Mouse (Mus musculus) small intestine, adult 2 months (tissue): Measurements from ENCODE around the gene Vsig2. TPM values are rescaled to one million over a fixed set of nuclear protein-coding genes. Genes with fewer than 3 reads are reported as not detected.

Source experiments
- H3K27ac ChIP-seq: fragments of 200-500 bp; 2 replicates; pipeline ENCODE4 v1.5.1; 2012; ENCODE audit warnings: low read depth, low read length, control low read depth, inconsistent platforms; ENCODE audit not compliant: insufficient read depth
- H3K27me3 ChIP-seq: fragments of 200-500 bp; 2 replicates; pipeline ENCODE4 v1.6.1; 2012; ENCODE audit warnings: mild to moderate bottlenecking, moderate library complexity, low read length, inconsistent platforms; ENCODE audit not compliant: control insufficient read depth, insufficient read depth
- H3K36me3 ChIP-seq: fragments of 200-500 bp; 2 replicates; pipeline ENCODE4 v1.6.1; 2012; ENCODE audit warnings: mild to moderate bottlenecking, low read length, control low read depth, inconsistent platforms; ENCODE audit not compliant: control insufficient read depth, insufficient read depth
- H3K4me1 ChIP-seq: fragments of 200-500 bp; 2 replicates; pipeline ENCODE4 v1.6.1; 2012; ENCODE audit warnings: low read length, inconsistent platforms, mixed read lengths; ENCODE audit not compliant: control insufficient read depth, insufficient read depth, insufficient read length
- H3K4me3 ChIP-seq: fragments of 200-500 bp; 2 replicates; pipeline ENCODE4 v1.5.1; 2012; ENCODE audit warnings: low read depth, mild to moderate bottlenecking, control low read depth, inconsistent platforms, low read length, moderate library complexity
- CTCF ChIP-seq: fragments of 200-500 bp; IDR thresholded peaks from 2 replicates; pipeline ENCODE4 v1.5.1; 2012; ENCODE audit warnings: low read depth, mild to moderate bottlenecking, control low read depth, inconsistent platforms, low read length, moderate library complexity, mixed read lengths; ENCODE audit not compliant: insufficient replicate concordance, insufficient read length; ENCODE audit errors: extremely low read depth
- POLR2A ChIP-seq: fragments of 200-500 bp; IDR thresholded peaks from 2 replicates; pipeline ENCODE4 v1.6.1; 2012; ENCODE audit warnings: low read depth, mild to moderate bottlenecking, control low read depth, inconsistent platforms, low read length, moderate library complexity
- WGBS: fragments of 180-500 bp; shearing (Covaris S2); methylation state at CpG from one replicate; pipeline ENCODE4 v1.1.7; 2018; 5-methylcytosine and 5-hydroxymethylcytosine counted together
- polyA plus RNA-seq: library from polyadenylated mRNA; depleted of rRNA; stranded (reverse); fragments of >200 nt; gene quantifications from 2 replicates; pipeline ENCODE4 v1.2.3, GENCODE M21; 2012

Vsig2 gene
- polyA plus RNA-seq, 1 experiment: 2.7 TPM

DNA sequence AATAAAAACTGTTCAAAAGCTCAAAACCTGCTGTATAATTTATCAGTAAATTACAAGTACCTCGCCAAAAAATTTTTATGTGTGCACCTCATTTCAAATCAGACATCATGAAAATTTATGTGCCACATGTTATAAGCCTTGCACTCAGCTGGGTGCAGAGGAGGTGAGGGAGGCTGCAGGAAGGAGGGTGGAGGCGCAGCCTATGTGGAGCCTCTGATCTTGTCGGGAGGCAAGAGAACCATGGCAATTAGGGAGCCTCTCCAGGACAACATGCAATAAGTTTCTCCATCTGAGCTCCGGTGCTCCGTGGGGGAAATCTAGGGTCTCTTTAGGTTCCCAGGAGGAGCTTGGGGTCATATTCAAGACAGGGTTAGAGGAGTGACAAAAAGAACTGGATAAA, 28.4 kb downstream of the Vsig2 start:
- Histone ChIP-seq H3K4me3 (no peak overlapping the region), H3K4me1 (peaks cover 16% of the 10 kb centered on the region), H3K27ac (no peak overlapping the region), H3K36me3 (no peaks in the 10 kb centered on the region), H3K27me3 (no peaks in the 10 kb centered on the region)
- TF ChIP-seq CTCF (no peak), POLR2A (no peak)
- 57% methylated on average over 5 of the region's 5 CpGs for WGBS

GRCm38 (mm10) chr9:37567892-37568604, 29.0 kb downstream of the Vsig2 start:
- Histone ChIP-seq H3K4me3 (0 out of 2 replicates have a peak overlapping the region, but pooled peaks have one; percentile 21), H3K27me3 (no peaks in the 10 kb centered on the region), H3K4me1 (peaks cover 16% of the 10 kb centered on the region), H3K27ac (peak overlapping the region; percentile 59), H3K36me3 (no peaks in the 10 kb centered on the region)
- 17% methylated on average over 15 of the region's 15 CpGs for WGBS
- TF ChIP-seq POLR2A (no peak), CTCF (no peak)

DNA sequence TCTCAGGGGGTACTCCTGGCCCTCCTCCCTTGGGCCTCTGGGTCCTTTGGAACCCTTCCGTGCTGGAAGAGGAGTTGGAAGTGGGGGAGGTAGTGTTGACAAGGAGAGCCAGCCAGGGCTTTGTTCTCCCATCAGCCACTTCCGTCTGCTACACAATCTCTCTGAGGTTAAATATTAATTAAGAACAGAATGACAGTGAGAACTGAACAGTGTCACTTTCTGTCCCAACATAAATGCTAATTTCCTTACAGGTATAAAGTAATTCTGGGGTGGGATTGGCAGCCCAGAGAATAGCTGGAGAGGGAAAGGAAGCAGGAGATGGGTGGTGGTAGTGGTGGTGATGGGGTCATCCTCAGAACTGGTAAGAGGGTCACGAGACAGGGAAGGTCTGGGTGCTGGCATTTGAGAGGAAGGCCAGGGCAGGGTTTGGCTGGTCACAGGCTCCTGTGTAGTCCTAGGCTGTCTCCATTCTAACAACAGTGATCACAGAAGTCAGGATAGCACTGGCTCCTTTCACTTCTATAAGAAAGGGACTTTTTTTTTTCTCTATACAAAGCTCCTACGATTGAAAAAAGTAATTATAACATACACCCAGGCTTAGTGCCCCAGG, 29.7 kb downstream of the Vsig2 start:
- Histone ChIP-seq H3K36me3 (no peaks in the 10 kb centered on the region), H3K4me1 (peaks cover 16% of the 10 kb centered on the region), H3K4me3 (peak overlapping the region; percentile 21; the same call in 1 of the 2 replicates), H3K27ac (peak overlapping the region; percentile 98), H3K27me3 (no peaks in the 10 kb centered on the region; the same call in 1 of the 2 replicates)
- 12% methylated on average over 4 of the region's 4 CpGs for WGBS
- TF ChIP-seq CTCF: no peak
- TF ChIP-seq POLR2A: no peak; the same call in 1 of the 2 replicates

GRCm38 (mm10) chr9:37569231-37569835, 30.3 kb downstream of the Vsig2 start:
- Histone ChIP-seq H3K27ac (peak overlapping the region; percentile 41; the same call in 1 of the 2 replicates), H3K36me3 (no peaks in the 10 kb centered on the region), H3K27me3 (no peaks in the 10 kb centered on the region; the same call in 1 of the 2 replicates), H3K4me1 (peaks cover 16% of the 10 kb centered on the region), H3K4me3 (no peak overlapping the region)
- WGBS: 25% methylated on average over 2 of the region's 2 CpGs
- TF ChIP-seq CTCF (no peak), POLR2A (no peak)

DNA sequence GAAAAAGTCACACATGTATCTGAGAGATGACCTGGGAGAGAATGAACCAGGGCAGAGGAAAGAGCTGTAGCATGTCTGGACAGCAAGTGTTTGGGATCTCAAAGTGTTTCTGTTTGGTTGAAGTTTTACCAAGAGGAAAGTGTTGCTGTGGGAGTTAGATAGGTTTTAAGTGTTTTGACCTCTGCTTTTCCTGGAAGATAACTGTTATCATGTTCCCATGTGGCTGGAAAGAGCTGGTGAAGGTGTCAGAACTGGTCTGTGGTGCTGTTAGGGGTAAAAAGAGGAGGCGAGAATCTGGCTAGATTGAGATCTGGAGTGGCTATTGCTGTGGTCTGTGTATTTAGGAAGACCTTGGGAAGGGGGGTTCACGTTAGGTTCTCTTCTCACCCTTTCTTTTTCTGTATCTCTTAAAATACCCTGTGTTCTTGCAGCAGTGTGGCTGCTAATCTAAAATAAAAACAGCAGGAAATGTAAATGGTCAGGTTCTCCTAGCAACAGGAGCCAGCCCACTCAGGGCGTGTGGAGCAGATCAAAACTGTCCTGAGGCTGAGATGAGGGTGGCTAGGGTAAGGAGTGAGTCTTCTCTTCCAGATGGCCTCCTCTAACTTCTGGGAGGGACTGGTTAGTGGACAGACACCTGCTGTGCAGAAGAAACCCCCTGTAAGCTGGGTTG, 33.3 kb downstream of the Vsig2 start:
- H3K27me3 ChIP-seq: no peaks in the 10 kb centered on the region; the same call in 1 of the 2 replicates

DNA sequence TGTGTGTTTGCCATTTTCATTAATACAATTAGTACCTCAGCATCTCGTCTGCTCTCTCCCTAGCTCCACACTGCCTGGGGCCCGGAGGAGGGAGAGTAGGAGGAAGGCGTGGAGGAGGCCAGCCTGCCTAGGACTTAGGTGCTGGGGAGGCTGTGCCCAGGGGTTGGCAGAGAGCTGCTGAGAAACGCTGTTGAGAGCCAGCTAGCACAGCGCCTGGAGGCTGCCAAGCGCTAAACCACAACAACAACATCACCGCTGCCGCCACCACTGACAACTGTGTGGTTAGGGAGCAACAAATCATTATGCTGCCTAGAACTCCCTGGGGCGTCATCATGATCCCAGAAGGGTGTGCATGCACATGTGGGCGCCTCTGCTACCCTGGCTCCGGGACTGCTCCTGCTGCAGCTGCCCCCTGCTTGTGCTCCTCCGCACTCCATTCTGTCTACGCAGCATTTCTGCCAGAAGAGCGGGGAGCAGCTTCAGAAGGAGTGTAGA, 37.4 kb downstream of the Vsig2 start:
- no peak overlapping the region for H3K4me3 ChIP-seq
- no peaks in the 10 kb centered on the region for H3K36me3 ChIP-seq
- WGBS: 56% methylated on average over 14 of the region's 14 CpGs
- H3K4me1 ChIP-seq: no peaks in the 10 kb centered on the region
- TF ChIP-seq POLR2A: no peak
- TF ChIP-seq CTCF: no peak
- no peak overlapping the region for H3K27ac ChIP-seq
- H3K27me3 ChIP-seq: no peaks in the 10 kb centered on the region; the same call in 1 of the 2 replicates

More for the DNA sequence above, 33.3 kb downstream of the Vsig2 start:
- WGBS: 59% methylated on average over 3 of the region's 3 CpGs
- Histone ChIP-seq H3K4me3 (no peak overlapping the region), H3K36me3 (no peaks in the 10 kb centered on the region), H3K27ac (no peak overlapping the region), H3K4me1 (peaks cover 16% of the 10 kb centered on the region)
- TF ChIP-seq POLR2A: no peak
- TF ChIP-seq CTCF: no peak

DNA sequence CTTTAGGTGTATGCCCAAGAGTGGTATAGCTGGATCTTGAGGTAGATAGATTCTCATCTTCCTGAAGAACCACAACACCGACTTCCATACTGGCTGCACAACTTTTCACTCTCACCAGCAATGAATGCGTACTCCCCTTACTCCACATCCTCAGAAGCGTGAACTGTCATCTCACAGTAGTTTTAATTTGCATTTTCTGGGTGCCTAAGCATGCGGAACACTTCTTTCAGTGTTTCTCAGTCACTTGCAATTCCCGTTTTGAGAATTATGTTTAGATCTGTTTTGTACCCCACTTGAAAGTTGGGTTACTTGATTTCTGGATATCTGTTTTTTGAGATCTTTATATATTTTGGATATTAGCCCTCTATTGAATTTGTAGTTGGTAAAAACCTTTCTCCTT, 44.5 kb downstream of the Vsig2 start:
- Histone ChIP-seq H3K4me1 (no peaks in the 10 kb centered on the region), H3K36me3 (no peaks in the 10 kb centered on the region), H3K27ac (no peak overlapping the region), H3K27me3 (no peaks in the 10 kb centered on the region), H3K4me3 (no peak overlapping the region)
- 86% methylated on average over 5 of the region's 5 CpGs for WGBS
- TF ChIP-seq POLR2A (no peak), CTCF (no peak)
